Comparison of ENCODE assay signal across 9 mouse cellular contexts in the genomic region with DNA sequence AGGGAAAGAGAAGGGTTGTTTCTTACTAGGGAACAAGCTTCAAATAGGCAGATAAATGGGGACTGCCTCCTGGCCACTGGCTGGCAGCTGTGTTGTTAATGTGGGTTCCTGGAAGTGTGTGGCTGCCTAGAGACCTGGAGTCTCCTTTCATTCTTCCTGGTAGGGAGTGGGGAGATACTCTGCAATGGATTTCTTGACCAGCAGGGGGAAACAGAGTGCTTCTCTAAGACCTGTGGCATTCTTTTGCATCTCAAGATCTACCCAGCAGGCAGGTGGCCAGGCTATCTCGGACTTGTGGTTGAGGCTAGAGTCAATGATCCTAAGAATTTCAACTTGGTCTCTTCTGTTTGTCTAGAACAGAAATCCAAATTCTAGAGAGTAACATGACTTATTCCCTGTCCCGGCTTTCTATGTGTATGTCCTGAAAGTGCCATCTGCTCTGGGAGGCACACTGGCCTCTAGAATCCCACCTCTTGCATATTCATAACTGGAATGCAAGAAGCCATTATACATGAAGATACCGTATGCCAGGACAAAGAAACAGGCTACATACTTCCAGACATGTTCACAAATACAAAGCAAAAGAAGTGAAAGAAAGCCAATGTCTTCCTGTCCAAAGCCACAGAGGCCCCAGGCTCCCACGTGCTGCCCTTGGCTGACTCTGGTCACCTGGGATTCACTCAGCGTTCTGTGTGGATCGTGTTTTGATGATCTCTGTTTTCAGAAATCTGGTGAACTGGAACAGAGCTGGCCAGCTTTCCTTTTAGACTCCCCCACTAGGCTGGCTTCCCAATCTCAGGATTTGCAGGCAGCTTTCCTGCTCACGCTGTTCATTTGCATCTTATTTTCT. TPM values are rescaled to one million over a fixed set of nuclear protein-coding genes. Genes with fewer than 3 reads are reported as not detected.
DNase-seq lines count a peak whose midpoint lies in the region; ATAC-seq and TF ChIP-seq lines count a peak whose summit lies in the region.
"Had no signal": no experiment of that assay in that cellular context is flagged by ENCODE, and none has a peak within 500 bp of the region (broad histone marks: within the 10 kb centered on the region; RNA-seq: fewer than 3 reads in every experiment).

No protein-coding gene starts in this region.

- no peak for TF ChIP-seq EP300 in CH12.LX (IDR thresholded peaks at IDR 0.05; ENCODE audit: low read length)

- no peak overlapping the region for H3K27ac ChIP-seq in CH12.LX (ENCODE audit: insufficient read depth, low read depth)
- H3K27ac ChIP-seq: embryonic facial prominence, embryonic 13.5 days had no signal

- peak overlapping the region; percentile 47; the same call in 1 of the 2 replicates for H3K4me2 ChIP-seq in CH12.LX (ENCODE audit: insufficient read depth, low read depth, poor library complexity, severe bottlenecking)
- H3K4me2 ChIP-seq: embryonic facial prominence, embryonic 13.5 days had no signal

- peak; percentile 67 to 84 for TF ChIP-seq CTCF in CH12.LX (conservative IDR thresholded peaks at IDR 0.05 in 1 of 2, IDR thresholded peaks at IDR 0.05 in 1 of 2; ENCODE audit: low read depth in 2 of 2, low read length in 2 of 2)

- no peaks in the 10 kb centered on the region for H3K9me3 ChIP-seq in CH12.LX (replicated peaks; ENCODE audit: low read length)
- H3K9me3 ChIP-seq: embryonic facial prominence, embryonic 13.5 days had no signal

- ATAC-seq in activated CD4-positive, CD25-positive, alpha-beta regulatory T cell, adult 4 months = no peak

- no peak overlapping the region for H3K9ac ChIP-seq in CH12.LX (ENCODE audit: insufficient read depth, low read depth)
- H3K9ac ChIP-seq: embryonic facial prominence, embryonic 13.5 days had no signal

- H3K4me3 ChIP-seq in CH12.LX (replicated peaks in 1 of 3; ENCODE audit: low read depth in 2 of 3, low read length in 2 of 3, poor library complexity in 1 of 3) = no peak overlapping the region
- H3K4me3 ChIP-seq: embryonic facial prominence, embryonic 13.5 days had no signal

- no peak for TF ChIP-seq POLR2A in CH12.LX (IDR thresholded peaks at IDR 0.05; ENCODE audit: low read depth, low read length)

- peak; percentile 78 for DNase-seq in CH12.LX (ENCODE audit: extremely low read depth)
- peak; percentile 61 for DNase-seq in adrenal gland, adult 2 months
- DNase-seq in embryo, embryonic 11 days = peak; percentile 77
- peak; percentile 49 for DNase-seq in heart, adult 8-10 months (ENCODE audit: low spot score)
- peak; percentile 66 to 83 for DNase-seq in kidney, postnatal 25 days
- DNase-seq in lung, adult 18-20 months = peak; percentile 43 to 62
- DNase-seq in retina, embryonic 14.5 days (ENCODE audit: low spot score) = peak; percentile 84

- no peaks in the 10 kb centered on the region for H3K27me3 ChIP-seq in CH12.LX (replicated peaks)
- H3K27me3 ChIP-seq: embryonic facial prominence, embryonic 13.5 days had no signal

- peak; percentile 82 for TF ChIP-seq RAD21 in CH12.LX (IDR thresholded peaks at IDR 0.05; ENCODE audit: low read depth, low read length)

- peaks cover 0 to 27% of the 10 kb centered on the region in 2 experiments; a peak in 2 of 4 replicates for H3K4me1 ChIP-seq in CH12.LX (ENCODE audit: control insufficient read depth in 1 of 2, insufficient read depth in 2 of 2)
- H3K4me1 ChIP-seq: embryonic facial prominence, embryonic 13.5 days had no signal

- dilution Hi-C loops in CH12.LX (cut with MboI; ENCODE audit: extremely low pct_ligation_motif_present, extremely low pct_unique_long_range_greater_than_20kb, low sequenced_read_pairs) = no loop called here

- no peaks in the 10 kb centered on the region for H3K79me2 ChIP-seq in CH12.LX (replicated peaks; ENCODE audit: control insufficient read depth, extremely low read depth, insufficient read depth, poor library complexity, severe bottlenecking)

- no peaks in the 10 kb centered on the region for H3K36me3 ChIP-seq in CH12.LX (replicated peaks in 1 of 2; ENCODE audit: control insufficient read depth in 1 of 2, insufficient read depth in 1 of 2, low read length in 1 of 2)
- H3K36me3 ChIP-seq: embryonic facial prominence, embryonic 13.5 days had no signal

- in situ Hi-C loops in CH12.LX (cut with MboI; ENCODE audit: low pct_ligation_motif_present, low pct_unique_long_range_greater_than_20kb, low sequenced_read_pairs) = loop anchor here (10.0 to 25.0 kb wide), 2 partner anchors 236 to 459 kb away; a partner anchor contains a TSS

TF ChIP-seq in CH12.LX, 34 proteins besides CTCF, POLR2A, EP300 and RAD21:
- TF ChIP-seq ETS1 (conservative IDR thresholded peaks at IDR 0.05; ENCODE audit: low read depth, low read length) (no peak), PAX5 (IDR thresholded peaks at IDR 0.05; ENCODE audit: low read length) (no peak), CHD1 (IDR thresholded peaks at IDR 0.05; ENCODE audit: low read depth, low read length) (no peak), SMC3 (IDR thresholded peaks at IDR 0.05; ENCODE audit: low read depth, low read length) (peak; percentile 70), TBP (conservative IDR thresholded peaks at IDR 0.05; ENCODE audit: low read depth, low read length) (no peak), USF2 (conservative IDR thresholded peaks at IDR 0.05; ENCODE audit: low read depth, low read length) (no peak), MYC (IDR thresholded peaks at IDR 0.05; ENCODE audit: low read depth, low read length) (no peak), GABPA (IDR thresholded peaks at IDR 0.05; ENCODE audit: insufficient replicate concordance, low read depth, low read length) (no peak), HCFC1 (IDR thresholded peaks at IDR 0.05; ENCODE audit: low read depth, low read length) (no peak), SIN3A (IDR thresholded peaks at IDR 0.05; ENCODE audit: low read length) (no peak), ZNF384 (IDR thresholded peaks at IDR 0.05; ENCODE audit: low read depth, low read length) (no peak), NELFE (IDR thresholded peaks at IDR 0.05; ENCODE audit: low read depth, low read length) (no peak), RCOR1 (conservative IDR thresholded peaks at IDR 0.05; ENCODE audit: low read depth, low read length) (no peak), ZC3H11A (IDR thresholded peaks at IDR 0.05; ENCODE audit: low read depth, low read length) (0 out of 2 replicates have a peak, but pooled peaks have one; percentile 3)

RNA-seq across cellular contexts. Expression of a gene that starts 3.6 kb away (rescaled TPM):
- total RNA-seq in CH12.LX (2012; rRNA removed) = not detected in 2 replicates
- total RNA-seq in CH12.LX (2014; rRNA removed) = not detected in 2 replicates
- not detected in 2 replicates for polyA plus RNA-seq in CH12.LX (2012; ENCODE audit: insufficient read length, low read depth)
- not detected for total RNA-seq in adrenal gland, adult 2 months (2021)
- polyA plus RNA-seq in adrenal gland, adult 2 months (2012; rRNA removed) = 0.03 TPM in 1 of 2 replicates, not detected in the other
- not detected for total RNA-seq in heart, adult 8-10 months (2022)
- not detected for polyA plus RNA-seq in activated CD4-positive, CD25-positive, alpha-beta regulatory T cell, adult 4 months (2017; shearing (Covaris generic))
- polyA plus RNA-seq: embryonic facial prominence, embryonic 13.5 days had no signal
